13 mouse cellular contexts compared by ENCODE assay signal in the genomic region with DNA sequence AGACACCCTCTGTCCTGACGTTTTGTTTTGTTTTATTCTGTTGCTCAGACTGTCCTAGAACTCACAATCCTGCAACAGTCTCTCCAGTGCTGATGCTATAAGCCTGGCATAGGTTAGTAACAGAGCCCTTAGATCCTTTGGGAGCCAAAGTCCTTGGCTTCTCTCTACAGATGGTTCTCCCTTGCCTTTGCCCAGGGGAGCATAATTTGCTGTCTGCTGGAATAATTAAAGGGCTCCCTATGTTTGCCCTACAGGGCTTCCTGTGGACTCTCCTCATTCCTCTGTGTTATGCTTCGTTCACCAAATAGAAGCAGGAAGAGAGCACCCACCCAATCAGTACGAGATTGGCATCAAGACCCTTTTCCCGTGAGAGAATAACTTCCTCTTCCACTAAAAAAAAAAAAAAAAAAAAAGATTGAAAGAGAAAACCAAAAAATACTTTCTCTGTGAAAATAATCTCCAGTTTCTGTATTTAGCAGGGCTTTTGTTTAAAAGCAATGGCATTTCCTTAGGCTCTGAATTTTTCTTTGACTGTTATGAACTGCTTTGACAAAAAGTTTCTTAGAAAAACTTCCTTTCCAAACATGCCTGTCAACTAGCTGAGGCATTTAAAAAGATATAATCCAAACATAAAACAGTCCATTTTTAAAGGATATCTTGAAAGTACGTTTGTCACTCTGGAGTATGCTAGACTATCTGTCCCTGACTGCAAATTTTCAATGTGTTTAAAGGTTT.
DNase-seq lines count a peak whose midpoint lies in the region; ATAC-seq and TF ChIP-seq lines count a peak whose summit lies in the region.
"Had no signal": no experiment of that assay in that cellular context is flagged by ENCODE, and none has a peak within 500 bp of the region (broad histone marks: within the 10 kb centered on the region; RNA-seq: fewer than 3 reads in every experiment).

No protein-coding gene starts in this region.

- H3K27me3 ChIP-seq in heart, embryonic 14.5 days (ENCODE audit: control insufficient read depth, insufficient read depth, low read length) = no peaks in the 10 kb centered on the region
- H3K27me3 ChIP-seq in lung, embryonic 14.5 days (ENCODE audit: insufficient read depth, low read length) = no peaks in the 10 kb centered on the region
- no peaks in the 10 kb centered on the region for H3K27me3 ChIP-seq in stomach, embryonic 15.5 days (replicated peaks)
- H3K27me3 ChIP-seq: liver, embryonic 15.5 days had no signal

- no peaks in the 10 kb centered on the region for H3K9me3 ChIP-seq in heart, embryonic 14.5 days (ENCODE audit: control insufficient read depth, low read length)
- no peaks in the 10 kb centered on the region for H3K9me3 ChIP-seq in lung, embryonic 14.5 days (ENCODE audit: low read depth, low read length)
- no peaks in the 10 kb centered on the region for H3K9me3 ChIP-seq in stomach, embryonic 15.5 days
- H3K9me3 ChIP-seq: liver, embryonic 15.5 days had no signal

- DNase-seq in heart, adult 9 months (ENCODE audit: low spot score in 2 of 2) = no peak
- DNase-seq in lung, embryonic 14.5 days = peak; percentile 50
- DNase-seq in lung, postnatal 14 days = no peak
- no peak for DNase-seq in cerebellum, adult 18-20 months
- no peak for DNase-seq in layer of hippocampus, postnatal 25 days (ENCODE audit: extremely low spot score in 1 of 2, low spot score in 1 of 2)
- DNase-seq: cerebellum, postnatal 25 days; thymus, postnatal 14 days had no signal

- H3K4me1 ChIP-seq in heart, embryonic 14.5 days (ENCODE audit: control insufficient read depth in 2 of 2, insufficient read depth in 2 of 2, low read length in 2 of 2) = peaks cover 9 to 20% of the 10 kb centered on the region in 2 experiments
- peaks cover 24% of the 10 kb centered on the region for H3K4me1 ChIP-seq in lung, embryonic 14.5 days (ENCODE audit: insufficient read depth)
- H3K4me1 ChIP-seq in embryonic fibroblast, embryonic 13.5 days (ENCODE audit: control insufficient read depth, insufficient read depth, low read length) = peaks cover 8% of the 10 kb centered on the region
- peaks cover 29% of the 10 kb centered on the region; the same call in 1 of the 2 replicates for H3K4me1 ChIP-seq in stomach, embryonic 15.5 days

- H3K27ac ChIP-seq in heart, embryonic 14.5 days (replicated peaks in 1 of 2; ENCODE audit: control insufficient read depth in 1 of 2, insufficient read depth in 1 of 2, low read depth in 2 of 2, low read length in 2 of 2) = peak overlapping the region; percentile 41 to 44; a peak in 1 of 4 replicates
- H3K27ac ChIP-seq in lung, embryonic 14.5 days (ENCODE audit: low read depth) = peak overlapping the region; percentile 64
- H3K27ac ChIP-seq in embryonic fibroblast, embryonic 13.5 days (ENCODE audit: insufficient read depth, low read length) = peak overlapping the region; percentile 22
- peak overlapping the region; percentile 42 for H3K27ac ChIP-seq in stomach, embryonic 15.5 days
- H3K27ac ChIP-seq: liver, embryonic 15.5 days had no signal

- no peak overlapping the region for H3K9ac ChIP-seq in heart, embryonic 14.5 days (ENCODE audit: low read length)
- H3K9ac ChIP-seq in lung, embryonic 14.5 days = no peak overlapping the region
- H3K9ac ChIP-seq in stomach, embryonic 15.5 days = no peak overlapping the region
- H3K9ac ChIP-seq: liver, embryonic 15.5 days had no signal

- no peak for TF ChIP-seq POLR2A in embryonic fibroblast, embryonic 13.5 days (IDR thresholded peaks at IDR 0.05; ENCODE audit: low read depth, low read length)

- no peaks in the 10 kb centered on the region for H3K36me3 ChIP-seq in heart, embryonic 14.5 days (ENCODE audit: control insufficient read depth, insufficient read depth, low read length)
- H3K36me3 ChIP-seq in lung, embryonic 14.5 days (ENCODE audit: insufficient read depth) = no peaks in the 10 kb centered on the region
- H3K36me3 ChIP-seq in stomach, embryonic 15.5 days = no peaks in the 10 kb centered on the region
- H3K36me3 ChIP-seq: liver, embryonic 15.5 days had no signal

- no peak for ATAC-seq in heart, embryonic 14.5 days (ENCODE audit: insufficient number of reproducible peaks, insufficient read depth, low FRiP score, low read depth)
- no peak for ATAC-seq in lung, embryonic 14.5 days (ENCODE audit: insufficient read depth)
- no peak for ATAC-seq in stomach, embryonic 15.5 days (ENCODE audit: insufficient read depth, low FRiP score, low read depth)
- ATAC-seq: inflammation-experienced regulatory T-cells, adult 6 months had no signal

- TF ChIP-seq CTCF in lung, embryonic 14.5 days (IDR thresholded peaks at IDR 0.05; ENCODE audit: low read depth) = no peak
- no peak for TF ChIP-seq CTCF in embryonic fibroblast, embryonic 13.5 days (IDR thresholded peaks at IDR 0.05; ENCODE audit: borderline replicate concordance, insufficient read depth, low read length)

- no peak overlapping the region for H3K4me3 ChIP-seq in heart, embryonic 14.5 days (ENCODE audit: control insufficient read depth in 1 of 2, insufficient read depth in 1 of 2, low read depth in 1 of 2, low read length in 2 of 2)
- H3K4me3 ChIP-seq in lung, embryonic 14.5 days (ENCODE audit: low read depth, low read length) = no peak overlapping the region
- no peak overlapping the region for H3K4me3 ChIP-seq in embryonic fibroblast, embryonic 13.5 days (ENCODE audit: insufficient read depth, low read length)
- no peak overlapping the region for H3K4me3 ChIP-seq in stomach, embryonic 15.5 days (replicated peaks)
- H3K4me3 ChIP-seq: liver, embryonic 15.5 days had no signal

- H3K4me2 ChIP-seq in heart, embryonic 14.5 days (ENCODE audit: low read length) = no peak overlapping the region
- no peak overlapping the region for H3K4me2 ChIP-seq in lung, embryonic 14.5 days
- H3K4me2 ChIP-seq in stomach, embryonic 15.5 days = no peak overlapping the region
- H3K4me2 ChIP-seq: liver, embryonic 15.5 days; midbrain, embryonic 11.5 days had no signal

- WGBS in heart, embryonic 14.5 days = 53% methylated on average over 5 of the region's 5 CpGs
- WGBS in lung, embryonic 14.5 days = 13% methylated on average over 5 of the region's 5 CpGs
- WGBS in stomach, embryonic 15.5 days = 22% methylated on average over 5 of the region's 5 CpGs
